Mouse (Mus musculus) cerebellum, adult 2 months (tissue): ENCODE measurements around the gene Gja8. TPM values are rescaled to one million over a fixed set of nuclear protein-coding genes. Genes with fewer than 3 reads are reported as not detected.

Experiments used
- DNase-seq, 2 experiments: peaks; one replicate each; pipeline ENCODE4 v3.0.0; 2021
- H3K27ac ChIP-seq: fragments of 200-500 bp; 2 replicates; pipeline ENCODE4 v1.5.1; 2012; ENCODE audit warnings: low read length, control low read depth, inconsistent platforms; ENCODE audit not compliant: insufficient read depth
- H3K27me3 ChIP-seq: fragments of 200-500 bp; 2 replicates; pipeline ENCODE4 v1.6.1; 2012; ENCODE audit warnings: inconsistent platforms, mild to moderate bottlenecking, low read length, moderate library complexity; ENCODE audit not compliant: control insufficient read depth, insufficient read depth
- H3K4me1 ChIP-seq: fragments of 200-500 bp; 2 replicates; pipeline ENCODE4 v1.6.1; 2011; ENCODE audit warnings: low read length; ENCODE audit not compliant: control insufficient read depth, insufficient read depth
- H3K4me3 ChIP-seq: fragments of 200-500 bp; replicated peaks from 2 replicates; pipeline ENCODE3; 2011; ENCODE audit warnings: mild to moderate bottlenecking, low read depth, low read length, control low read depth; ENCODE audit not compliant: insufficient read depth
- CTCF ChIP-seq: fragments of 200-500 bp; IDR thresholded peaks from 2 replicates; pipeline ENCODE4 v1.5.1; 2011; ENCODE audit warnings: low read depth, mild to moderate bottlenecking, control low read depth, low read length, moderate library complexity, borderline replicate concordance; ENCODE audit not compliant: insufficient read depth
- POLR2A ChIP-seq: fragments of 200-500 bp; IDR thresholded peaks from 2 replicates; pipeline ENCODE4 v1.6.1; 2011; ENCODE audit warnings: low read length, control low read depth, borderline replicate concordance; ENCODE audit not compliant: insufficient read depth
- WGBS: fragments of 180-500 bp; shearing (Covaris S2); methylation state at CpG from one replicate; pipeline ENCODE4 v1.1.7; 2018; 5-methylcytosine and 5-hydroxymethylcytosine counted together
- polyA plus RNA-seq: library from polyadenylated mRNA; depleted of rRNA; stranded (reverse); fragments of >200 nt; gene quantifications from 2 replicates; pipeline ENCODE4 v1.2.3, GENCODE M21; 2012; rRNA removed

The Gja8 gene
- polyA plus RNA-seq, 1 experiment = not detected

DNA sequence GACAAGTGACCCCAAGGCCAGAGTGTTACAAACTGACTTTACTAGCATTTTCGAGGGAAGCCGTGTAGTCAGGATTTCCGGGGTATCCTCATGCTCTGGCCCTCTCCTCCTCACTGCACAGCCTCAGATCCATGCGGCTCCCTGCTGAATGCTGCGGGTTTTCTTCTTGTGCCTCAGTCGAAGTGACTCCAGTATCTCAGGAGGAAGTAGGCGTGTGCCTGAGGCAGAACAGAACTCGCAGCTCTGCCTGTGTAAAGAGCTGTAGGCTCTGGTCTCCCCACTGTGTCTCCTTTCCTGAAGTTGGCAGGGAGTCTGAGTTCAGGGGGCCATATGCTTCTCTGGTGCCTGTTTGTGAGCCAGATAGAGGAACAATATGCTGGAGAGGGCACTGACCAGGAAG lies 54.8 kb downstream of the Gja8 start:
- Histone ChIP-seq H3K4me3 (no peak overlapping the region), H3K4me1 (no peaks in the 10 kb centered on the region), H3K27me3 (no peaks in the 10 kb centered on the region), H3K27ac (no peak overlapping the region)
- WGBS = 79% methylated on average over 8 of the region's 8 CpGs
- DNase-seq = no peak
- TF ChIP-seq POLR2A = no peak
- no peak for TF ChIP-seq CTCF

DNA sequence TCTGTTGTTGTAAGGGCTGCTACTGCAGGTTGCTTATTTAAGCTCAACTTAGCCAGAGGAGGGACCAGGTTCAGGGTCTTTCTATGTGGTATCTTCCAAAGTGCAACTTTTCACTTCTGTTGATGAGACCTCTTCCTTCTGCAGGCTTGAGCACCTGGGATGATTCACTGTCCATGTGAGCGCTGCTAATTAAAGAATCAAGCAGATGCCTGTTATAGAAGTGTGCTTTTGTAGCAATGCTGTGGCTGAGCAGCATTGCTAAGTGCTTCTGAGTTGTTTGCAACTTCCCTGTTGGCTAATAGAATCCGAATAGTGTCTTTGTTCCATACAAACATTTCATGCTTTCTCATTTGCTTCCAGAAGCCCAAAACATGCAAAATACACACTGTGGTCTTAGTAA lies 55.5 kb downstream of the Gja8 start:
- no peaks in the 10 kb centered on the region for H3K4me1 ChIP-seq
- WGBS = 93% methylated on average over 2 of the region's 2 CpGs
- H3K27me3 ChIP-seq = no peaks in the 10 kb centered on the region
- DNase-seq = no peak
- no peak overlapping the region for H3K4me3 ChIP-seq
- TF ChIP-seq POLR2A = no peak
- TF ChIP-seq CTCF = no peak
- no peak overlapping the region for H3K27ac ChIP-seq

DNA sequence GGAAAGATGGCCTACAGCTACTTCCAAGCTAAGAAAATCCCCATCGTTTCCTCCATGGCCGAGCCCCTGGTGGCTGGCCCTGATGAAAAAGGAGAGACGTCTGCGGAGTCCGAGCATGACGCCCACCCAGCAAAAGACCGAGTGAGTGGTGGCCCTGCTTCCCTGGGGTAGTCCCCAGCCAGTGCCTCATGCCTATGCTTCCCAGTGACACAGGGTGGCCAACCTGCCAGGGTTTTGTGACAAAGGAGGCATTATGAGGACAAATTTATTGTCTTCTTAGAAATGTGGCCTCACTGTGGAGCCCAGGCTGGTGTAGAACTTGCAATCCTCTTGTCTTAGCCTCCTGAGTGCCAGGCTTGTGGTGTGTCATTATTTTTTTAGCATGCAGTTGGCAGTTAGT lies 56.7 kb downstream of the Gja8 start:
- 86% methylated on average over 7 of the region's 7 CpGs for WGBS
- TF ChIP-seq CTCF = no peak
- no peak for TF ChIP-seq POLR2A
- no peak overlapping the region for H3K27ac ChIP-seq
- H3K4me1 ChIP-seq = no peaks in the 10 kb centered on the region
- H3K4me3 ChIP-seq = no peak overlapping the region
- no peaks in the 10 kb centered on the region for H3K27me3 ChIP-seq
- DNase-seq = no peak

DNA sequence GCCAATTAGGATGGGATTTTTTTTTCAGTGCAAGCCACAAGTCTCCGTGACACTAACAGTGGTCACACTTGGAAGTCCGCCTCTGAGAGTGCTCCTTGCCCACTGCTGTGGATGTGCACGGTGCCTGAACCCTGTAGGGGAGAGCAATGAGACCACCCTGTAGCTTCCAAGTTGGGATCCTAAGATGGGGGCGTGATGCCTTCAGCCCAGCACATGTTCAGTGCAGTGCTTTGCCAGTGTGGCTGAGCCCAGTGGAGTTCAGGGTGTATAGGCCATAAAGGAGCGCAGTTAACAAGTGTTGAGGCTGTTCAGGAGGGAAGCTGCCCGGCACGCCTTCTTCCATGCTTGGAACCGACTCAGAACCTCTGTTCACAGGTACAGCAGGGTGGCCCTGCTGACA lies 57.3 kb downstream of the Gja8 start:
- TF ChIP-seq CTCF (no peak), POLR2A (no peak)
- WGBS = 89% methylated on average over 8 of the region's 8 CpGs
- no peak overlapping the region for H3K4me3 ChIP-seq

DNA sequence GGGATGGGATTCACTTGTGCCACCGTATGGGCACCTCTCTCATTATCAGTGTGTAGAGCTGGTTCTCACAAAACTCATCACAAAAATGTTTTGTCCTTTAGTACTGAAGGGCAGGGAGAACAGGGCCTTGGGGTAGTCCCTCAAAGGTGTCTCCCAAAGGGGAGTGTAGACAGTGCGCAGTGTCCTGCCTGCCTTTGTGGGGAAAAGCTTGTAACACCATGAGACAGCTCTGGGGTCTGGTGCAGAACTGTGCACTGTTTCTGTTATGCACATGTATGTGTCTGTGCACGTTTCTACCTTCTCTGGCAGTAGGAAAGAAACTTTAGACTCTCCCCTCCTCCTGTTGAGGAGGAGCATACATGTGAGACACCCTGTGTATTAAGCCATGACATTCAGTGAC lies 58.0 kb downstream of the Gja8 start:
- no peak for TF ChIP-seq POLR2A
- TF ChIP-seq CTCF = no peak
- Histone ChIP-seq H3K27me3 (no peaks in the 10 kb centered on the region), H3K4me1 (no peaks in the 10 kb centered on the region), H3K27ac (no peak overlapping the region), H3K4me3 (no peak overlapping the region)
- no peak for DNase-seq
- WGBS = 92% methylated on average over 3 of the region's 3 CpGs

More for the DNA sequence above, 57.3 kb downstream of the Gja8 start:
- no peak overlapping the region for H3K27ac ChIP-seq
- no peak for DNase-seq
- no peaks in the 10 kb centered on the region for H3K4me1 ChIP-seq
- H3K27me3 ChIP-seq = no peaks in the 10 kb centered on the region

Other genes starting within 250 kb of the Gja8 start
- 38.6 and 41.9 TPM in 2 replicates for gene Pias3, start 229.6 kb downstream of the Gja8 start, polyA plus RNA-seq
- gene Nudt17, start 217.5 kb downstream of the Gja8 start, polyA plus RNA-seq = 11.8 and 14.3 TPM in 2 replicates
- 42.9 and 47.1 TPM in 2 replicates for gene Polr3c, start 198.4 kb downstream of the Gja8 start, polyA plus RNA-seq
- gene Rnf115, start 198.4 kb downstream of the Gja8 start, polyA plus RNA-seq = 57.0 and 58.8 TPM in 2 replicates
- 0.03 TPM in 1 of 2 replicates, not detected in the other for gene Pdzk1, start 96.7 kb downstream of the Gja8 start, polyA plus RNA-seq
- not detected in 2 replicates for gene Cd160, start 96.7 kb downstream of the Gja8 start, polyA plus RNA-seq
- 0.64 and 0.65 TPM in 2 replicates for gene Gja5, start 21.3 kb downstream of the Gja8 start, polyA plus RNA-seq
- gene Gpr89, start 20.7 kb downstream of the Gja8 start, polyA plus RNA-seq = 19.0 TPM in 2 replicates
- gene Acp6, start 232.8 kb upstream of the Gja8 start, polyA plus RNA-seq = 42.4 and 43.8 TPM in 2 replicates